Mouse (Mus musculus) forebrain, postnatal 0 days (tissue): ENCODE measurements around the gene Ube2l6. TPM values are rescaled to one million over a fixed set of nuclear protein-coding genes. Genes with fewer than 3 reads are reported as not detected.
"Not testable (repeated sequence)": the region's sequence is repeated elsewhere in the genome, so short reads cannot be mapped to it uniquely, and the experiment has no call there.

Experiments used
- ATAC-seq: fragments of 200-750 bp; cut with Nextera tagmentation; 2 replicates; pipeline ENCODE4 v1.8.0; 2017; ENCODE audit warnings: mild to moderate bottlenecking, moderate library complexity
- DNase-seq: peaks from one replicate; pipeline ENCODE4 v3.0.0-alpha.2; 2015
- H3K27ac ChIP-seq: fragments of 300-500 bp; sonication (generic); 2 replicates; pipeline ENCODE4 v1.5.1; 2014; ENCODE audit warnings: low read depth, mild to moderate bottlenecking, antibody characterized with exemption, low read length, moderate library complexity, mixed read lengths
- H3K27me3 ChIP-seq: fragments of 300-500 bp; sonication (generic); 2 replicates; pipeline ENCODE4 v1.6.1; 2014; ENCODE audit warnings: mild to moderate bottlenecking, low read length, mixed read lengths; ENCODE audit not compliant: insufficient read depth
- H3K36me3 ChIP-seq: fragments of 300-500 bp; sonication (generic); 2 replicates; pipeline ENCODE4 v1.6.1; 2014; ENCODE audit warnings: mild to moderate bottlenecking, moderate library complexity; ENCODE audit not compliant: insufficient read depth
- H3K4me1 ChIP-seq: fragments of 300-500 bp; sonication (generic); 2 replicates; pipeline ENCODE4 v1.6.1; 2014; ENCODE audit warnings: antibody characterized with exemption; ENCODE audit not compliant: insufficient read depth
- H3K4me2 ChIP-seq: fragments of 300-500 bp; sonication (generic); 2 replicates; pipeline ENCODE4 v1.6.1; 2014; ENCODE audit warnings: low read depth, mild to moderate bottlenecking, moderate library complexity
- H3K4me3 ChIP-seq: fragments of 300-500 bp; sonication (generic); 2 replicates; pipeline ENCODE4 v1.5.1; 2014; ENCODE audit warnings: low read depth, low read length, mixed read lengths
- H3K9ac ChIP-seq: fragments of 300-500 bp; sonication (generic); 2 replicates; pipeline ENCODE4 v1.6.1; 2014; ENCODE audit warnings: mild to moderate bottlenecking
- H3K9me3 ChIP-seq: fragments of 300-500 bp; sonication (generic); 2 replicates; pipeline ENCODE4 v1.6.1; 2016; ENCODE audit warnings: low read length
- CTCF ChIP-seq: sonication (generic); IDR thresholded peaks from 2 replicates; pipeline ENCODE4 v1.5.1; 2016; ENCODE audit warnings: antibody characterized with exemption, control low read depth, low read depth
- WGBS: fragments of 180-500 bp; shearing (Covaris S2); extraction: QIAGEN DNeasy Blood & Tissue Kit; methylation state at CpG from one replicate; pipeline ENCODE4 v1.1.7; 2014; 5-methylcytosine and 5-hydroxymethylcytosine counted together
- polyA plus RNA-seq: library from polyadenylated mRNA; unstranded; fragments of >200 nt; fragmentation: Nextera tagmentation; extraction: Ambion mirVana; gene quantifications from 2 replicates; pipeline ENCODE4 v1.2.1, GENCODE M21; 2015
- total RNA-seq: library from RNA; depleted of rRNA; stranded (reverse); fragments of >200 nt; gene quantifications from 2 replicates; pipeline ENCODE4 v1.2.3, GENCODE M21; 2014

Ube2l6 gene
- total and polyA plus RNA-seq, 2 experiments from 2014 or later = 14.9 to 15.1 TPM

DNA sequence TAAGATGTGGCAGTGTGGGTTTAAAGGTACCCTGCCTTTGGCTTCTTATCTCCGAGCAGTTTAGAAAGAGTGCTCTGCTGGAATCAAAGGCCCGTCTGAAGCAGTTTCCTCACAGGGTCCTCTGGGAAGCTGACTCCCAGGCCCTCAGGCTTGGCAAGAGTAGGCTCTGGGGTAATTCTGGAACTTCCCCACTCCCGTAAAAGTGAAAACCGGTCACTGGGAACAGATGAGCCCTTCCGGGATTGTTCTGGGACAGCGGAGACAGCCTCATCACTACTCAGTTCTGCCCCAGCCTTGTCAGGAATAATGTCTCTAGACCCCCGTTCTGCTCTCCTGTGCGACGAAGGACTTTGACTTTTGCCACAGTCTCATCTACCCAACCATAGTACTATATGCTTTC lies 8.2 kb upstream of the Ube2l6 start:
- H3K4me1 ChIP-seq = no peaks in the 10 kb centered on the region
- no peaks in the 10 kb centered on the region for H3K27me3 ChIP-seq
- H3K9ac ChIP-seq = no peak overlapping the region
- H3K4me3 ChIP-seq = no peak overlapping the region
- TF ChIP-seq CTCF = no peak
- DNase-seq = no peak
- H3K27ac ChIP-seq = no peak overlapping the region
- no peaks in the 10 kb centered on the region for H3K9me3 ChIP-seq
- ATAC-seq = no peak
- H3K4me2 ChIP-seq = no peak overlapping the region
- WGBS = 58% methylated on average over 9 of the region's 9 CpGs
- H3K36me3 ChIP-seq = no peaks in the 10 kb centered on the region

DNA sequence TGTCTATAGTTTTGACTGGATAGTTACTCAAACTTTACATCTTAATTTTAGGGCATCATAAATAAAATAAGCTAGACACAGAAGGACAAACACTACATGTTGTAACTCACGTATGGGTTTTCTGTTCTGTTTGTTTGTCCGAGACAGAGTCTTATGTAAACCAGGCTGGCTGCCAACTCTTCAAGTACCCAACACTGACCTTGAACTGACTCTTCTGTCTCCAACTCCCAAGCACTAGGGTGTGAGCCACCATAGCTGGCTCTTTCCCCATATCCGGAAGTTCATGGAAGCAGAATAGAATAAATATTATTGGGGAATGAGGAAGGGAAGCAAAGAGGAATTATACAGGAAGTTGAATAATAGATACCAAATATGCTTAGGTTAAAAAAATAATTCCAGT lies 6.1 kb upstream of the Ube2l6 start:
- H3K9ac ChIP-seq = no peak overlapping the region
- TF ChIP-seq CTCF = no peak
- H3K27ac ChIP-seq = no peak overlapping the region
- no peak for DNase-seq
- no peaks in the 10 kb centered on the region for H3K9me3 ChIP-seq
- H3K4me1 ChIP-seq = no peaks in the 10 kb centered on the region
- no peaks in the 10 kb centered on the region for H3K36me3 ChIP-seq
- no peak for ATAC-seq
- no peak overlapping the region for H3K4me3 ChIP-seq
- WGBS = 88% methylated on average over 3 of the region's 3 CpGs
- H3K4me2 ChIP-seq = no peak overlapping the region
- no peaks in the 10 kb centered on the region for H3K27me3 ChIP-seq

DNA sequence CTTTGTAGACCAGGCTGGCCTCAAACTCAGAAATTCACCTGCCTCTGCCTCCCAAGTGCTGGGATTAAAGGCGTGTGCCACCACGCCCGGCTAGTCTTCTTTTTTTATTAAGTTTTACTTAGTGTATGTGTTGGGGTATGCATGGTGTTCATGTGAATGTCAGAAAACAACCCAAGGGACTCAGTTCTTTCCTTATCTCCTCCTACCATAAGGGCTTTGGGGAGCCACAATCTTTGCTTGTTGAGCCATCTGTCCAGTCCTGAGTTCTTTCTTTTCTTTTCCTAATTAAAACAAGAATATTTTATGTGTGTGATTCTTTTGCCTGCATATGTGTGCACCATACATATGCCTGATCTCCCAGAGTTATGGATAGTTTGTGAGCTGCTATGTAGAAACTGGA lies 5.5 kb upstream of the Ube2l6 start:
- H3K27me3 ChIP-seq = no peaks in the 10 kb centered on the region
- no peak for DNase-seq
- H3K9me3 ChIP-seq = no peaks in the 10 kb centered on the region
- TF ChIP-seq CTCF = no peak
- no peak overlapping the region for H3K4me2 ChIP-seq
- H3K4me1 ChIP-seq = no peaks in the 10 kb centered on the region
- no peak overlapping the region for H3K27ac ChIP-seq
- no peaks in the 10 kb centered on the region for H3K36me3 ChIP-seq
- H3K4me3 ChIP-seq = no peak overlapping the region
- H3K9ac ChIP-seq = no peak overlapping the region
- WGBS = 91% methylated on average over 3 of the region's 3 CpGs
- no peak for ATAC-seq

DNA sequence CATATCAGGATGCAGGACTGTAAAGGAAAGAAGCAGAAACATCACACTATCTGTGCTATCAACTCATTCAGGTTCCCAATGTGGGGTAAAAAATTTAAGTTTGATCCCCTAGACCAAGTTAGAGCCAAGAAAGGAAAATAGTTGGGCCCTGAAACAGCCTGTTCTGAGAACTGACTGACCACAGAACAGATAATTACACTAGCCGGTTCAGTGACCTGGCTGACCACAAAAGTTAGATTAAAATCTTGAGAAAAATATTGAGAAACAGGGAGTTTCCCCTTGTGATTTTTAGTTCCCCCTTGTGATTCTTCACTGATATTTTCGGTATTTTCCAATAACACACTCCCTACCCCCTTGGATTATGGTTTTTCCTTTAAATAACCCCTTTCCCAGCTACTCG lies 4.8 kb upstream of the Ube2l6 start:
- Histone ChIP-seq H3K9ac (no peak overlapping the region), H3K4me3 (no peak overlapping the region), H3K9me3 (no peaks in the 10 kb centered on the region), H3K36me3 (no peaks in the 10 kb centered on the region), H3K27me3 (no peaks in the 10 kb centered on the region), H3K4me2 (no peak overlapping the region), H3K4me1 (no peaks in the 10 kb centered on the region), H3K27ac (no peak overlapping the region)
- WGBS = 82% methylated on average over 3 of the region's 3 CpGs
- no peak for ATAC-seq
- DNase-seq = no peak
- TF ChIP-seq CTCF = no peak

DNA sequence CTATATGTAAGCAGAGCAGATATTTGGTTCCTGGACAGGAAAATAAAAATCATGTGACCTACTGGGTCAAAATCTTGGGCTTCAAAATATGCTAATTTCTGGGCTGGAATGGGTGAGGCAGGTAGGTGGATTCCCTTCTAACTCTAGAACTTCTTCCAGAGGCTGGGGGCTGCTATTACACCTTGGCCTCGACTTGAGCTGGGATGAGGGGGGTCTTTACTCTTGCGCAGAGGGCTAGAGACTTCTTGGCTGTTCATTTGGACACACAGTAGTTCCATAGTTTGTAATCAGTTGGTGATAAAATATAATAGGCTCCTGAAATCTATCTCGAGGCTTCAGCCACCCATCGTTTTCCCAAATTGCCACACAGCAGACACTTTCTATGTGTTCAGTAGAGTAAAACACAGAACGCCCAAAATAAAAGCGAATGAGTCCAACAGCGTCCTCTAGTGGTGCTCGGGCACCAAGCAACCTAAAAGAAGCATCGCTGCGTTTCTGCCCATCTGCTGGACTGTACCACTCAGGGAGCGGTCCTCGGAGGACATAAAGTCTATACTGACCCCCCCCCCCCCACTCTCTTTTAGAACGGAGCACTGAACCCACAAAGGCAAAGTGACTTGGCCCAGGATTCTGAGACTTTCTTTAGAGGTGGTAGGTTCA lies 665 bp upstream of the Ube2l6 start:
- H3K9me3 ChIP-seq = no peaks in the 10 kb centered on the region
- ATAC-seq (peak; percentile 86), DNase-seq (peak; percentile 91)
- no peaks in the 10 kb centered on the region for H3K4me1 ChIP-seq
- no peaks in the 10 kb centered on the region for H3K36me3 ChIP-seq
- H3K4me2 ChIP-seq = peak overlapping the region; percentile 92
- 7% methylated on average over 13 of the region's 13 CpGs for WGBS
- H3K9ac ChIP-seq = peak overlapping the region; percentile 43
- H3K4me3 ChIP-seq = peak overlapping the region; percentile 52
- H3K27me3 ChIP-seq = no peaks in the 10 kb centered on the region
- no peak overlapping the region for H3K27ac ChIP-seq
- peak; percentile 89 for TF ChIP-seq CTCF

DNA sequence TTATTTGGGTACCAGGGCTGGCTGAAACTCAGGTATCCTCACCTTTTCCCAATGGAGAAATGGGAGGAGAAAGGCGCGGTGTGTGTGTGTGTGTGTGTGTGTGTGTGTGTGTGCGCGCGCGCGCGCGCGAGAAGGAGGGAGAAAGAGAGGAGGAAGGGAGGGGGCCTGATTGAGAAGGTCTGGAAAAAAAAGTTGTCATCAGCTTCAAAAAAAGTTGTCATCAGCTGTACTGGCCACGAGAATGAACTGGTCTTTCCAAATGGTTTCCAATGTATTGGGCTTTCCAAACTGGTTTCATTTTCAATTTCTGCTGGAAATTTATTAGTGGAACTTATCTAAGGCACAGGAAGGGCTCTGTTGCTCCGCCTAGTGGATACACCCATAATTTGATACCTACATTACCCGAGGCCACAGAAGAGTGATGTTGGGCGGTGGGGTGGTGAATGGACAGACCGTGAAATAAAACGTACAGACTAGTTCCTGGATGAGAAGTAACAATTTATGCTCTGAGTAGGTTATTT lies 473 bp downstream of the Ube2l6 start:
- no peaks in the 10 kb centered on the region for H3K36me3 ChIP-seq
- H3K27ac ChIP-seq = no peak overlapping the region
- peak overlapping the region; percentile 52 for H3K4me3 ChIP-seq
- DNase-seq (peak; percentile 81), ATAC-seq (peak; percentile 61)
- no peaks in the 10 kb centered on the region for H3K9me3 ChIP-seq
- H3K4me2 ChIP-seq = peak overlapping the region; percentile 92
- 4% methylated on average over 12 of the region's 16 CpGs for WGBS
- H3K27me3 ChIP-seq = no peaks in the 10 kb centered on the region
- H3K9ac ChIP-seq = peak overlapping the region; percentile 43
- TF ChIP-seq CTCF = peak; percentile 73
- H3K4me1 ChIP-seq = no peaks in the 10 kb centered on the region

DNA sequence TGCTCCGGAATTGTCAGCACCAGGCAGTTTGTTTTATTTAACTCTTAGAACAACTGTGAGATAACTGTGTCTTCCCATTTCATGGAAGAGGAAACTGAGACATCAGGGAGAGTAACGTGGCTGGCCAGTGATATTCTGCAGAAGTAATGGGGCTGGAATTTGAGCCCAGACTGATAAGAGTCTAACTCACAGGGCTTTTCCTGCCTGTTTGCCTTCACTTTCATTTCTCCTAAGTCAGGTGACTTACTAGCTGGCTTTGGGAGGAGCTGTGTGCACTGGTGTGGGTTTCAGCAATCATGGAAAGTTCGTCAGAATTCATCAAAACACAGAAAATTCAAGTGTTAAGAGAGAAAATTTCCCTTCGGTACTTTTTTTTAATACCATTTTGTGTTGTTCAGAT lies 1.7 kb downstream of the Ube2l6 start:
- Histone ChIP-seq H3K4me1 (no peaks in the 10 kb centered on the region), H3K27ac (no peak overlapping the region), H3K4me2 (no peak overlapping the region), H3K9ac (no peak overlapping the region), H3K4me3 (no peak overlapping the region), H3K27me3 (no peaks in the 10 kb centered on the region), H3K36me3 (no peaks in the 10 kb centered on the region), H3K9me3 (no peaks in the 10 kb centered on the region)
- TF ChIP-seq CTCF = no peak
- 86% methylated on average over 4 of the region's 4 CpGs for whole genome bisulfite sequencing
- no peak for DNase-seq
- no peak for ATAC-seq

DNA sequence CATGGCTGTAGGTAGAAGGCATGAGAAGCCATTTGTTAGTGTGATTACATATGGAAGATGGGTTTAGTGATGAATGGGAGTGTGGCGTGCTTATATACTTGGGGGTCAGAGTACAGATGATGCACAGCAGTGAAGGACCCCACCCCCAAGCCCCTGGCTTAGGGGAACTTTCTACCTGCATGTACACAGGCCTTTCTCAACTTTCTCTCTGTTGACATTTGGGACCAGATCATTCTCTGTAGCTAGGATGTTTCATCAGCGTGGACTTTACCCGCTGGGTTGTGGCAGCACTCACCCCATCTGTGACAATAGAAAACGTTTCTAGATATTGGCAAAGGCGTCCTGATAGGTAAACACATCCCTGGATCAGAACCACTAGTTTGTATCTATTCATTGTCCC lies 2.6 kb downstream of the Ube2l6 start:
- not testable (repeated sequence) for H3K9me3 ChIP-seq, H3K4me1 ChIP-seq, H3K4me2 ChIP-seq, ATAC-seq, H3K4me3 ChIP-seq, H3K27ac ChIP-seq, H3K27me3 ChIP-seq, DNase-seq, H3K36me3 ChIP-seq, H3K9ac ChIP-seq
- WGBS = 87% methylated on average over 5 of the region's 5 CpGs
